Mouse (Mus musculus): ENCODE data around the gene Fem1b. TPM values are rescaled to one million over a fixed set of nuclear protein-coding genes. Genes with fewer than 3 reads are reported as not detected.
A peak's percentile ranks its signal among the peaks of the same experiment; 100 is the strongest.
"Not testable (repeated sequence)": the region's sequence is repeated elsewhere in the genome, so short reads cannot be mapped to it uniquely, and the experiment has no call there.

Fem1b gene
- total RNA-seq (2021): 10 to 100 TPM; 24.8 to 25.9 TPM
- long read RNA-seq, experiment 1, full-length matches to known transcripts: 7 of 9 reads
- long read RNA-seq, experiment 1, partial matches to known transcripts: 0 of 9 reads
- long read RNA-seq, experiment 1, other reads (novel, unspliced or antisense): 2 of 9 reads
- long read RNA-seq, experiment 2, full-length matches to known transcripts: 10 of 14 reads
- long read RNA-seq, experiment 2, partial matches to known transcripts: 0 of 14 reads
- long read RNA-seq, experiment 2, other reads (novel, unspliced or antisense): 4 of 14 reads

- peak; percentile 90 for DNase-seq
- intact Hi-C loops (cut with DNase I): no loop called here
Measured at GRCm38 (mm10) chr9:62811516-62812121, at the start of gene Fem1b. Gene Fem1b, minus strand, starts transcription at chr9:62811934.

GRCm38 (mm10) chr9:62860866-62861265, 49.1 kb upstream of the Fem1b start:
- no peak for DNase-seq

GRCm38 (mm10) chr9:62860102-62860501, 48.4 kb upstream of the Fem1b start:
- intact Hi-C loops (cut with DNase I); DNase-seq: not testable (repeated sequence)

More at GRCm38 (mm10) chr9:62860866-62861265, 49.1 kb upstream of the Fem1b start:
- intact Hi-C loops (cut with DNase I): no loop called here

GRCm38 (mm10) chr9:62858266-62859019, 46.7 kb upstream of the Fem1b start:
- DNase-seq: no peak
- intact Hi-C loops (cut with DNase I): no loop called here

- intact Hi-C loops (cut with DNase I): no loop called here
- peak; percentile 72 to 84 for DNase-seq
Measured at GRCm38 (mm10) chr9:62857719-62858261, 46.1 kb upstream of the Fem1b start, which contains the start of gene Calml4. Gene Calml4, plus strand, starts transcription at chr9:62858080.

GRCm38 (mm10) chr9:62857216-62857615, 45.5 kb upstream of the Fem1b start:
- no peak for DNase-seq

GRCm38 (mm10) chr9:62854483-62854882, 42.7 kb upstream of the Fem1b start:
- intact Hi-C loops (cut with DNase I): no loop called here
- no peak for DNase-seq

More at GRCm38 (mm10) chr9:62857216-62857615, 45.5 kb upstream of the Fem1b start:
- intact Hi-C loops (cut with DNase I): no loop called here

- no peak for DNase-seq
- intact Hi-C loops (cut with DNase I): no loop called here
Measured at GRCm38 (mm10) chr9:62851571-62851970, 39.8 kb upstream of the Fem1b start.

GRCm38 (mm10) chr9:62848641-62849040, 36.9 kb upstream of the Fem1b start:
- no peak for DNase-seq
- intact Hi-C loops (cut with DNase I): loop anchor here (10.0 kb wide), 1 partner anchor 756 kb away; the partner anchor contains the start of genes Aagab and Iqch

- peak; percentile 90 to 94 for DNase-seq
- intact Hi-C loops (cut with DNase I): loop anchor here (1.0 to 10.0 kb wide), 3 partner anchors 131 to 757 kb away; partner anchors contain the start of genes Aagab and Iqch
Measured at GRCm38 (mm10) chr9:62847694-62848093, 36.0 kb upstream of the Fem1b start.

GRCm38 (mm10) chr9:62844461-62844860, 32.7 kb upstream of the Fem1b start:
- intact Hi-C loops (cut with DNase I): loop anchor here (10.0 kb wide), 1 partner anchor 760 kb away; the partner anchor contains the start of genes Aagab and Iqch
- no peak for DNase-seq

GRCm38 (mm10) chr9:62843356-62844024, 31.8 kb upstream of the Fem1b start:
- no peak for DNase-seq
- intact Hi-C loops (cut with DNase I): loop anchor here (10.0 kb wide), 1 partner anchor 761 kb away; the partner anchor contains the start of genes Aagab and Iqch

GRCm38 (mm10) chr9:62839172-62839770, 27.5 kb upstream of the Fem1b start:
- intact Hi-C loops (cut with DNase I): no loop called here
- DNase-seq: no peak

GRCm38 (mm10) chr9:62838506-62839171, 26.9 kb upstream of the Fem1b start, which contains the start of gene Cln6:
Gene Cln6, plus strand, starts transcription at chr9:62838785.
- peak; percentile 70 to 80 for DNase-seq
- intact Hi-C loops (cut with DNase I): no loop called here

GRCm38 (mm10) chr9:62838146-62838505, 26.4 kb upstream of the Fem1b start:
- intact Hi-C loops (cut with DNase I): no loop called here
- DNase-seq: no peak

- DNase-seq: no peak
- intact Hi-C loops (cut with DNase I): no loop called here
Measured at GRCm38 (mm10) chr9:62837611-62838010, 25.9 kb upstream of the Fem1b start.

GRCm38 (mm10) chr9:62835705-62836446, 24.1 kb upstream of the Fem1b start:
- no peak for DNase-seq
- intact Hi-C loops (cut with DNase I): no loop called here

- no peak for DNase-seq
- intact Hi-C loops (cut with DNase I): no loop called here
Measured at GRCm38 (mm10) chr9:62834906-62835305, 23.2 kb upstream of the Fem1b start.

Data from heart, postnatal 14 days (tissue).